Comparison of ENCODE assay signal across 21 mouse cellular contexts in the genomic region with DNA sequence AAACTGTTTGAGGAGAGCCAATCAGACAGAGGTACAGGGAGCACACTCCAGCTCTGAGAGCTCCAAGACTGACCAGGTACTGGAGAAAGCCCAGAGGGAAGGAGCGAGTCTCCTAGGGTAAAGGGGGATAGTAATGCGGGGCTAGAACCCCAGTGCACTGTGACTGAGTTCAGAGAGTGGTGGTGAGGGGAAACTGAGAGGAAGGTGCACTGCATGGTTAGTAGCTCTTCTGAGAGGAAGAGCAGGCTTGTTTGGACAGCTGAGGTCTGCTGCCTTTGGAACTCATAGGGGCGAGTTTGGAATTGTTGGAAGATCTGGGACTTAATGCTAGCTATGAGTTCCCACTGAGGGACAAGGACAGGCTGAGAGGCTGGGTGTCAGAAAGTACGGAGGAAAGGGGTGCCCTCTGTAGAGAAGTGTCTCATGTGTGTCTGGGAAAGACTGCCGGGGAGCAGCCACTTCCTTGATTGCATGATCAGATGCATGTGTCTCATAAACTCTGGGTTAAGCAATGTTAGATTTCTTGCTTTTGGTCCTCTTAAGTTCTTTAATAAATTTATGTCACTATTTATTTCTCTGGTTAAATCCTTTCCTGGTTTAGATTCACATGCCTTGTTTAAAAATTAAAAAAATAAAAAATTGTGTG. TPM values are rescaled to one million over a fixed set of nuclear protein-coding genes. Genes with fewer than 3 reads are reported as not detected.
DNase-seq lines count a peak whose midpoint lies in the region; ATAC-seq and TF ChIP-seq lines count a peak whose summit lies in the region.
"Had no signal": no experiment of that assay in that cellular context is flagged by ENCODE, and none has a peak within 500 bp of the region (broad histone marks: within the 10 kb centered on the region; RNA-seq: fewer than 3 reads in every experiment).

No protein-coding gene starts in this region.

- no peak overlapping the region for H3K27ac ChIP-seq in liver, embryonic 13.5 days
- H3K27ac ChIP-seq in thymus, adult 2 months (ENCODE audit: control insufficient read depth, insufficient read depth, low read length): peak overlapping the region; percentile 34; the same call in 1 of the 2 replicates
- no peak overlapping the region for H3K27ac ChIP-seq in kidney, embryonic 15.5 days
- H3K27ac ChIP-seq: embryonic facial prominence, embryonic 13.5 days; forebrain, embryonic 12.5 days; heart, adult 2 months; hindbrain, embryonic 12.5 days; limb, embryonic 13.5 days; midbrain, embryonic 12.5 days; stomach, embryonic 15.5 days had no signal

- H3K4me3 ChIP-seq in liver, embryonic 13.5 days (replicated peaks): no peak overlapping the region
- H3K4me3 ChIP-seq in thymus, adult 2 months (ENCODE audit: control insufficient read depth, insufficient read depth, low read length): no peak overlapping the region
- H3K4me3 ChIP-seq in kidney, embryonic 15.5 days (replicated peaks): no peak overlapping the region
- H3K4me3 ChIP-seq: embryonic facial prominence, embryonic 13.5 days; forebrain, embryonic 12.5 days; heart, adult 2 months; hindbrain, embryonic 12.5 days; limb, embryonic 13.5 days; midbrain, embryonic 12.5 days; myocyte; stomach, embryonic 15.5 days had no signal

- no peak overlapping the region for H3K4me2 ChIP-seq in liver, embryonic 13.5 days
- no peak overlapping the region for H3K4me2 ChIP-seq in kidney, embryonic 15.5 days
- H3K4me2 ChIP-seq: embryonic facial prominence, embryonic 13.5 days; forebrain, embryonic 12.5 days; hindbrain, embryonic 12.5 days; limb, embryonic 13.5 days; midbrain, embryonic 12.5 days; stomach, embryonic 15.5 days had no signal

- H3K36me3 ChIP-seq in liver, embryonic 13.5 days: no peaks in the 10 kb centered on the region
- no peaks in the 10 kb centered on the region for H3K36me3 ChIP-seq in thymus, adult 2 months (ENCODE audit: control insufficient read depth, insufficient read depth, low read length)
- no peaks in the 10 kb centered on the region for H3K36me3 ChIP-seq in kidney, embryonic 15.5 days
- H3K36me3 ChIP-seq: embryonic facial prominence, embryonic 13.5 days; forebrain, embryonic 12.5 days; hindbrain, embryonic 12.5 days; limb, embryonic 13.5 days; midbrain, embryonic 12.5 days; stomach, embryonic 15.5 days had no signal

- no peaks in the 10 kb centered on the region for H3K9me3 ChIP-seq in liver, embryonic 13.5 days (replicated peaks)
- H3K9me3 ChIP-seq in kidney, embryonic 15.5 days (replicated peaks): no peaks in the 10 kb centered on the region
- H3K9me3 ChIP-seq: embryonic facial prominence, embryonic 13.5 days; forebrain, embryonic 12.5 days; hindbrain, embryonic 12.5 days; limb, embryonic 13.5 days; midbrain, embryonic 12.5 days; stomach, embryonic 15.5 days had no signal

- 0 out of 2 replicates have a peak overlapping the region, but pooled peaks have one; percentile 23 for H3K9ac ChIP-seq in liver, embryonic 13.5 days
- H3K9ac ChIP-seq in kidney, embryonic 15.5 days: no peak overlapping the region
- H3K9ac ChIP-seq: embryonic facial prominence, embryonic 13.5 days; forebrain, embryonic 12.5 days; hindbrain, embryonic 12.5 days; limb, embryonic 13.5 days; midbrain, embryonic 12.5 days; stomach, embryonic 15.5 days had no signal

- peaks cover 52% of the 10 kb centered on the region for H3K4me1 ChIP-seq in liver, embryonic 13.5 days (replicated peaks)
- H3K4me1 ChIP-seq in thymus, adult 2 months (replicated peaks; ENCODE audit: control insufficient read depth, insufficient read depth, low read length): peaks cover 18% of the 10 kb centered on the region
- no peaks in the 10 kb centered on the region for H3K4me1 ChIP-seq in kidney, embryonic 15.5 days
- H3K4me1 ChIP-seq: forebrain, embryonic 12.5 days; hindbrain, embryonic 12.5 days; midbrain, embryonic 12.5 days; stomach, embryonic 15.5 days had no signal

- no peaks in the 10 kb centered on the region for H3K27me3 ChIP-seq in liver, embryonic 13.5 days
- no peaks in the 10 kb centered on the region for H3K27me3 ChIP-seq in thymus, adult 2 months (ENCODE audit: control insufficient read depth, insufficient read depth, low read length)
- no peaks in the 10 kb centered on the region for H3K27me3 ChIP-seq in kidney, embryonic 15.5 days
- H3K27me3 ChIP-seq: embryonic facial prominence, embryonic 13.5 days; forebrain, embryonic 12.5 days; hindbrain, embryonic 12.5 days; limb, embryonic 13.5 days; midbrain, embryonic 12.5 days; stomach, embryonic 15.5 days had no signal

- no peak for TF ChIP-seq CTCF in thymus, adult 2 months (IDR thresholded peaks at IDR 0.05; ENCODE audit: borderline replicate concordance, control insufficient read depth, extremely low read depth, insufficient read depth, low read length, poor library complexity)

- no peak for TF ChIP-seq POLR2A in thymus, adult 2 months (IDR thresholded peaks at IDR 0.05; ENCODE audit: control insufficient read depth, extremely low read depth, insufficient read depth, low read length, poor library complexity)

- DNase-seq in CD4-positive helper T cell, adult 2 months (ENCODE audit: low read depth, low spot score): peak; percentile 30
- DNase-seq in T-cell, adult 2 months (ENCODE audit: low spot score): peak; percentile 24
- DNase-seq in liver, embryonic 13.5 days: no peak
- DNase-seq in thymus, adult 2 months: peak; percentile 42
- no peak for DNase-seq in gastrocnemius, postnatal 4 days (ENCODE audit: low spot score in 2 of 2)
- DNase-seq in cerebellum, postnatal 25 days: no peak
- no peak for DNase-seq in yolk sac, embryonic 10.5 days (ENCODE audit: low spot score)
- DNase-seq: cerebellum, adult 11 months; cerebellum, postnatal 36 days; heart, adult 2 months; kidney, adult 9 months; right cerebral cortex, adult 18-20 months had no signal

- no peak for ATAC-seq in liver, embryonic 13.5 days (ENCODE audit: low read depth)
- no peak for ATAC-seq in kidney, embryonic 15.5 days (replicated peaks; ENCODE audit: low FRiP score)
- ATAC-seq: lung, postnatal 0 days had no signal

- WGBS in liver, embryonic 13.5 days (ENCODE audit: insufficient replicate concordance): 53% methylated on average over 5 of the region's 5 CpGs
- 41% methylated on average over 5 of the region's 5 CpGs for WGBS in thymus, adult 2 months
- WGBS in kidney, embryonic 15.5 days: 82% methylated on average over 5 of the region's 5 CpGs

RNA-seq across cellular contexts. Expression of a gene that starts 24.4 kb away (rescaled TPM):
- 7.2 and 10.0 TPM in 2 replicates for polyA plus RNA-seq in liver, embryonic 13.5 days (2015; fragmentation: Nextera tagmentation; extraction: Ambion mirVana)
- polyA plus RNA-seq in thymus, adult 2 months (2012; rRNA removed): 14.6 and 15.3 TPM in 2 replicates
- total RNA-seq in gastrocnemius, postnatal 4 days (2021): 10 to 100 TPM; 17.5 to 17.7 TPM
- 13.8 and 15.0 TPM in 2 replicates for polyA plus RNA-seq in kidney, embryonic 15.5 days (2015; fragmentation: Nextera tagmentation; extraction: Ambion mirVana)

Comparison
In these comparisons a context has a peak if more than half of its experiments do, and no peak if none do; other contexts are left out.
1. DNase-seq: peak in CD4-positive helper T cell, adult 2 months (single experiment), T-cell, adult 2 months (single experiment) and thymus, adult 2 months (single experiment); none in liver, embryonic 13.5 days (single experiment), gastrocnemius, postnatal 4 days (0 of 2), cerebellum, postnatal 25 days (0 of 2) and yolk sac, embryonic 10.5 days (single experiment).